Mouse (Mus musculus) testis, adult 2 months (tissue): ENCODE measurements around the gene Fam219b. TPM values are rescaled to one million over a fixed set of nuclear protein-coding genes. Genes with fewer than 3 reads are reported as not detected.

Source experiments
- H3K27ac ChIP-seq: fragments of 200-500 bp; 2 replicates; pipeline ENCODE4 v1.5.1; 2012; ENCODE audit warnings: low read depth, low read length; ENCODE audit not compliant: control insufficient read depth, insufficient read depth
- H3K27me3 ChIP-seq: fragments of 200-500 bp; 2 replicates; pipeline ENCODE4 v1.6.1; 2012; ENCODE audit warnings: mild to moderate bottlenecking, low read length, moderate library complexity; ENCODE audit not compliant: control insufficient read depth, insufficient read depth
- H3K36me3 ChIP-seq: fragments of 200-500 bp; 2 replicates; pipeline ENCODE4 v1.6.1; 2012; ENCODE audit warnings: mild to moderate bottlenecking, low read length; ENCODE audit not compliant: control insufficient read depth, insufficient read depth
- H3K4me1 ChIP-seq: fragments of 200-500 bp; 2 replicates; pipeline ENCODE4 v1.6.1; 2012; ENCODE audit warnings: low read length; ENCODE audit not compliant: control insufficient read depth, insufficient read depth
- H3K4me3 ChIP-seq: fragments of 200-500 bp; 2 replicates; pipeline ENCODE4 v1.5.1; 2012; ENCODE audit warnings: low read depth, mild to moderate bottlenecking, low read length, moderate library complexity, mixed read lengths; ENCODE audit not compliant: control insufficient read depth
- CTCF ChIP-seq: fragments of 200-500 bp; IDR thresholded peaks from 2 replicates; pipeline ENCODE4 v1.5.1; 2012; ENCODE audit warnings: low read depth, mild to moderate bottlenecking, inconsistent platforms, low read length, moderate library complexity; ENCODE audit not compliant: control insufficient read depth, insufficient read depth, insufficient replicate concordance
- POLR2A ChIP-seq: fragments of 200-500 bp; IDR thresholded peaks from 2 replicates; pipeline ENCODE4 v1.6.1; 2012; ENCODE audit warnings: low read depth, mild to moderate bottlenecking, inconsistent platforms, low read length, moderate library complexity; ENCODE audit not compliant: control insufficient read depth
- polyA plus RNA-seq: library from polyadenylated mRNA; depleted of rRNA; stranded (reverse); fragments of >200 nt; gene quantifications from 2 replicates; pipeline ENCODE4 v1.2.3, GENCODE M21; 2012

Gene Fam219b
- polyA plus RNA-seq, 1 experiment: 2.8 TPM

- H3K27me3 ChIP-seq: no peaks in the 10 kb centered on the region
- TF ChIP-seq POLR2A (no peak), CTCF (no peak)
- no peak overlapping the region for H3K4me3 ChIP-seq
- H3K36me3 ChIP-seq: peaks cover 4% of the 10 kb centered on the region
- H3K27ac ChIP-seq: peak overlapping the region; percentile 79
- H3K4me1 ChIP-seq: peaks cover 17% of the 10 kb centered on the region
These were observed 10.0 kb downstream of the Fam219b start for GRCm38 (mm10) chr9:57547287-57547686.

- Histone ChIP-seq H3K4me1 (peaks cover 17% of the 10 kb centered on the region), H3K4me3 (no peak overlapping the region), H3K27ac (peak overlapping the region; percentile 79), H3K27me3 (no peaks in the 10 kb centered on the region), H3K36me3 (peaks cover 4% of the 10 kb centered on the region)
- TF ChIP-seq CTCF (no peak), POLR2A (no peak)
These were observed 10.5 kb downstream of the Fam219b start for GRCm38 (mm10) chr9:57547869-57548268.

- Histone ChIP-seq H3K4me1 (peaks cover 25% of the 10 kb centered on the region), H3K27ac (peak overlapping the region; percentile 47), H3K4me3 (no peak overlapping the region), H3K27me3 (no peaks in the 10 kb centered on the region), H3K36me3 (peaks cover 4% of the 10 kb centered on the region)
- TF ChIP-seq POLR2A: no peak
- no peak for TF ChIP-seq CTCF
These were observed 11.9 kb downstream of the Fam219b start for GRCm38 (mm10) chr9:57549186-57549585.

GRCm38 (mm10) chr9:57550126-57550862, 13.0 kb downstream of the Fam219b start:
- Histone ChIP-seq H3K36me3 (peaks cover 4% of the 10 kb centered on the region), H3K27ac (no peak overlapping the region), H3K4me3 (no peak overlapping the region), H3K4me1 (peaks cover 25% of the 10 kb centered on the region), H3K27me3 (no peaks in the 10 kb centered on the region)
- no peak for TF ChIP-seq CTCF
- no peak for TF ChIP-seq POLR2A

GRCm38 (mm10) chr9:57552139-57552887, 15.0 kb downstream of the Fam219b start, which contains the start of gene Mpi:
TSS of gene Mpi (minus strand) at chr9:57552763.
- Histone ChIP-seq H3K4me1 (peaks cover 25% of the 10 kb centered on the region), H3K27ac (peak within 1 kb of the TSS; percentile 98), H3K36me3 (peaks cover 4% of the 10 kb centered on the region), H3K4me3 (peak within 1 kb of the TSS; percentile 98), H3K27me3 (no peaks in the 10 kb centered on the region)
- TF ChIP-seq POLR2A (peak; percentile 94), CTCF (0 out of 2 replicates have a peak, but pooled peaks have one; percentile 13)

GRCm38 (mm10) chr9:57553119-57553518, 15.8 kb downstream of the Fam219b start:
- peak overlapping the region; percentile 39 for H3K4me3 ChIP-seq
- peaks cover 4% of the 10 kb centered on the region for H3K36me3 ChIP-seq
- peaks cover 19% of the 10 kb centered on the region for H3K4me1 ChIP-seq
- TF ChIP-seq CTCF: no peak
- H3K27ac ChIP-seq: no peak overlapping the region
- no peaks in the 10 kb centered on the region for H3K27me3 ChIP-seq

GRCm38 (mm10) chr9:57554753-57555152, 17.4 kb downstream of the Fam219b start:
- Histone ChIP-seq H3K4me3 (no peak overlapping the region), H3K27me3 (no peaks in the 10 kb centered on the region), H3K4me1 (peaks cover 9% of the 10 kb centered on the region), H3K27ac (no peak overlapping the region), H3K36me3 (peaks cover 1% of the 10 kb centered on the region; the same call in 1 of the 2 replicates)
- TF ChIP-seq CTCF: no peak
